Mouse (Mus musculus): ENCODE results near the gene Gpt2. TPM values are rescaled to one million over a fixed set of nuclear protein-coding genes. Genes with fewer than 3 reads are reported as not detected.

The Gpt2 gene
- total RNA-seq, 2 experiments from 2014 or later, result 51.8 to 58.5 TPM

DNA sequence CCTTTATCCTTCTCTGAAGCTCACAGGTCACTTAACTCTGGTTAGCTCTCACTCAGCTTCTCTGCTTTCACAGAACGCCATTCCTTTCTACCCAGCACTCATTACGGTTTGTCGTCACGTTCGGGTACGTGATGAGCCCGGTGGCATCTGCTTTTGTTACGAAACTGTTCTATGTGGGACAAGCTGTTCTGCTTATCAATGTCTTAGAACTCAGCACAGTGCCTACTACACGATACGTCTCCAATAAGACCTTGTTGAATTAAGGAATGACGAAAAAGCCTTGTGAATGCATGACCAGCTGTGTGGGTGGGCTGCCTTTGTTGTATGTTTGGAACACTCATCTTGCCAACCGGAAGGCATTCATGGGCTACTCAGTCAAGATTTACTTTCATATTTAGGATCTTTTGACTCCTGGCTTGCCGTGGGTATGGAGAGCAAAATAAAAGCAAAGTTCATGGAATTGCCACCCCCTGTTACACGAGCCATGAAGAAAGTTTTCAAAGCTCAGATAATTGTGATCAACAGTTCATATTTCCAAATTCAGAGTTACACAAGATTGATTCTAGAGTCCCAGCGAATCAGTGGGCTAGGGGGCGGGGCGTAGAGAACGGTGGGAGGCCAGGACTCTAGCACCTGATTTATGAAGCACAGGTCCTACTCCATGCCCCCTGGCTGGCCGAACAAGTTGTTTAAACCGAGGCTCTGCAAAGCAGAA, 4.3 kb upstream of the Gpt2 start:
- DNase-seq, result no peak

DNA sequence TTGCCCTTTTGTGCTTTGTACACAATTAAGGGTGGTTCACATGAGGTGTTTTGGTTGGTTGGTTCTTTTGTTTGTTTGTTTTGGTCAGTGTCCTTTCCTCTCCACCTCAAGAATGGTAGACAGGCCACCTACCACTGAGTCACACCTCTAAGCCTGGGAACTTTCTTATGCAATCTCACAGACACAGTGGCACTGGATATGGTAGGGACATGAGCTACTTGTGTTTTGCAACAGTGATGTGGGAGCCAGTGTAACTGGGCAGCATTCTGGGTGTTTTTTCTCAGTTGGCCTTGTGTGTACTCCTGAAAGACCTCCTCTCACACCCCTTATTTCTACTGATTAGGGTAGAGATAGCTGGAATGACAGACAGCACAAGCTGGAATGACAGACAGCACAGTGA, 3.7 kb upstream of the Gpt2 start:
- DNase-seq, result no peak

DNA sequence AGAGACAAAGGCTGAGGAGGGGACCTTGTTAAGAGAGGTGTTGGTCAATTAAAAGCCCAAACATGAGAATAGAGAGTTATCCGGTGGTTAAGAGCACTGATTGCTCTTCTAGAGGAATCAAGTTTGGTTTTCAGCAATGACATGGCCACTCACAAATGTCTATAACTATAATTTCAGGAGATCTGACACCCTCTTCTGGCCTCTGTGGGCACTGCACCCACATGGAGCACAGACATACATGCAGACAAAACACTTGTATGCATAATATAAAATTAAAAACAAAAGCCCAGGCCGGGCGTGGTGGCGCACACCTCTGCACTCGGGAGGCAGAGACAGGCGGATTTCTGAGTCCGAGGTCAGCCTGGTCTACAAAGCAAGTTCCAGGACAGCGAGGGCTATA, 2.8 kb upstream of the Gpt2 start:
- no peak for DNase-seq

DNA sequence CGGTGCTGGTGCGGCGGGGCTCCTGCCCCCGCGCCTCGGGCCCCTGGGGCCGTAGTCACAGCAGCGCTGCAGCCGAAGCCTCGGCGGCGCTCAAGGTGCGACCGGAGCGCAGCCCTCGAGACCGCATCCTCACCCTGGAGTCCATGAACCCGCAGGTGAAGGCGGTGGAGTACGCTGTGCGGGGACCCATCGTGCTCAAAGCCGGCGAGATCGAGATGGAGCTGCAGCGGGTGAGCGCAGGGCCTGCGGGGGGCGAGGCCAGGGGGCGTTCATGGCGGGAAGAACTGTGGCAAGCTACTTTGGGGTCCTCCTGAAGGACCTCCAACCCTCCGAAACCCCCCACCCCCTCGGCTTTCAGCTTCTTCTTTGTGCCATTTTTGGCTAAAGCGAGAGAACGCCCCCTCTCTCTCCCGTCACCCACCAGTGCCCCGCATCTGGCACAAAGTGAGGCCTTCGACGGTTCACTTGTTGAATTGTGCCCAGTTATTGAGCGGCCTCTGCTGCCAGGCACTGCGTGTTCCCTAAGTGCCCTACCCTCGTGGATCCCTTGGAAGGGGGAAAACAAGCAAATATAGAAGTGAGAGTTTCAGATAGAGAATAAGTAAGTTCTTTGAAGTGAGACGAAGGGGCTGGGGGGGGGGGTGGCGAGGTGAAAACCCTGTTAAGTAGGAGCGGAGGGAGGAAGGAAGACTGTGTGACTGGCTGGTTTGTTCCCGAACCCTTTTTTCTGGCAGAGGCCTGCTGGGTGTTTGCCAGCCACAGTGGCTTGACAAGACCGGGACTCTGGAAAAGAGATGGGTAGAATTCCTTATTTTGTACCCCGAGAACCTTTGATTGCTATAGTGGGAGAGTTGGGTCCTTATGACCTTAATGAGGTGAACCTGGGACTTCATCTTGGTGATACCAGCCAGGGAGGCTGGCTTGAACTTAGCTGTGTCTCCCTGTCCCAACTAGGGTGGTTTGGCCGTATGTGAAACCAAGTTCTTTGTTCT, 860 bp downstream of the Gpt2 start:
- no peak for DNase-seq

DNA sequence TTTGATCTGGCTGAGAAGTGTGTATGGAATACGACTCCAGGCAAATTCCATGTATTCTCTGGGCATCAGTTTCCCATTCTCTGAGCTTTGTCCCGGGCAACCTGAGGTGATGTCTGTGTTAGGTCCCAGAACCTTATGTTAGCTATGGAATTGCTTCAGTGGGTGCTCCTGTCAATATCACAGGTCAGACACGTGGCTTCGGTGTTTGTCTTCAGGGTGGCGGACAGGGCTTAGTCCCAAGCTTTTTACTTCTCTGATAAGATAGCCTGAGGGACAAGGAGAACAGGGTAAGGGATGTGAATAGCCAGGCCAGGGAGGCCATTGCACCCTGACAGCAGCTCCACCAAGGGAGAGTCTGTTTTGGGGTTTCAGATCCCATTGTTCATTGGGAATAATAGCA, 3.7 kb downstream of the Gpt2 start:
- DNase-seq, result no peak

DNA sequence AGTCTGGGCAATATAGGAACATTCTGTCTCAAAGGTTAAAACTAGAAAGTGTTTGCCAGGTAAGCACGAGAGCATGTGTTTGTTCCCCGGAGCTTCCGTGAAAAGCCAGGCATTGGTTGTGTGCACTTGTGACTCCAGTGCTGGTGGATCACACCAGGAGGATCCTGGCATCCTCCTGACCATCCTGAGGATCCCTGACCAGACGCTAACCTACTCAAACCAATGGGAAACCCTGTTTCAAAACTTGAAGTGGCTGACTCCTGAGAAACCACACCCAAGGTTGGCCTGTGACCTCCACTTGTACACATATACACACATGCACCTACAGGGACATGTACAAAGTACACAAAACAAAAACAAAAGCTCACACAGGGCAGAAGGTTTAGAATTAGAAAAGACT, 4.4 kb downstream of the Gpt2 start:
- no peak for DNase-seq

DNA sequence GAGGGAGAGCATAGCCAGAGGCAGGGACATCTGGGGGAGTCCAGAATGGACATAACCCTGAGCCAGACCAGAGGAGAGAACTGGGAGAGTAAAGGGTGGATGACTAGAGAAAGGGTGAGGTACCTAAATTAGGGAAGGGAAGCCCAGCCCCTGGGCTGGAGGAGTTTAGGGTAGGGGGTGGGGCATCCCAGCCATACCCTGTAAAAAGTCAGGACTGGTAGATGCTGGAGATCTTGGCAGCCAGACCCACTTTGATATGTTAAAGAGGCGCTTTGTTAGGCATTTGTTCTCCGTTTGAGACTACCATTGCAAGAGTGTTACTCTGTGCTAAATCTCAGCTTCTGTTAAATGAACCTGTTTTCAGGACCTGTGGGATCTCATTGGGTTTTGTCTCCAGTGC, 6.2 kb downstream of the Gpt2 start:
- no peak for DNase-seq

DNA sequence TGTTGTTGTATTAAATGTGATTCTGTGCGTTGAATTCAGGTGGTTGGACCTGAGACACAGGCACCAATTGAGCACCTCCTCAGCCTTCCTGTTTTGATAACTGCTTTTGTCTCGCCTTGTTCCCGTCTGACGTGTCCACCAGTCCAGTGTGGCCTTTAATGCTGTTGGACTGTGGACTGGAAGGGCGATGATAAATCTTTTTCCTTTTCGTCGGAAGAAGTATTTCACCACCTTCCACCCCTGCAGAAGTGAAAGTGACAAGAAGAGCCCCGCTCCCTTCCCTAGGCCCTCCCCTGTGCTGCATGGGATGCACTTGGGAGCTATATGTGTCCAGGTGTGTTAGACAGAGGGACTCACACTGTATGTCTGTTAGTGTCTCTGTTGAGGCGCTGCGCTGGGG, 8.1 kb downstream of the Gpt2 start:
- DNase-seq, result no peak

DNA sequence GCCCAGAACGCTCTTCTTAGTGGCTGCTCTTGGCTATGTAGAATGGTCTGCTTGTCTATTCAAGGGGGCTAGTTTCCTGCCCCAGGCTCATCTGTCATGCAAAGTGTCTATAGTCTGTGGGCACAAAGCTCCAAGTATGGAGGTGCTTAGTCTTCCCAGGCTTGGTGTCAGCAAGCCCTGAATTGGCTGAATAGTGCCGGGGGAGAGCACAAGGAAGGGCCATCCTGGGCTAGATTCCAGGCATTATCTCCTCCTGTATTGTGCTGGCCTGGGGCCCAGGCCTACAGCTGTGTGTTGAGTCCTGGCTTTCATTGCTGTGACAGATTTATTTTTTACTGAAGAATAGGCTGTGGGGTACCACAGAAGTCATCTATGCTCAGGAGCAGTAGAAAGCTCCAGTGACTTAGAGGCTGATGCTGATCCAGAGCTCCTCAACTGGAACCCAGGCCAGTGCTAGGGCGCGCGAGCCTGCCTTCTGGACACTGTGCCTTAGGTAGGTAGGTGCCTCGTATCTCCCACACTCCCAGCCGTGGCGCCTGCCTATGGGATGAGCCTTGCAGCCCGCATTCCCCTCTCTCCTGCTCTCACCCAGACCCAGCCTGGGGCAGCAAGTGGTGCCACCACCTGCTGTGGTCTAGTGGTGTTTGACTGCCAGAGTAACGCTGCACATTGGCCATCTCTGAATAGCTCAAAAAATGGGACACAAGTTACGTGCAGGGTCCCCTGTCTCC, 8.7 kb downstream of the Gpt2 start:
- peak; percentile 38 for DNase-seq

DNA sequence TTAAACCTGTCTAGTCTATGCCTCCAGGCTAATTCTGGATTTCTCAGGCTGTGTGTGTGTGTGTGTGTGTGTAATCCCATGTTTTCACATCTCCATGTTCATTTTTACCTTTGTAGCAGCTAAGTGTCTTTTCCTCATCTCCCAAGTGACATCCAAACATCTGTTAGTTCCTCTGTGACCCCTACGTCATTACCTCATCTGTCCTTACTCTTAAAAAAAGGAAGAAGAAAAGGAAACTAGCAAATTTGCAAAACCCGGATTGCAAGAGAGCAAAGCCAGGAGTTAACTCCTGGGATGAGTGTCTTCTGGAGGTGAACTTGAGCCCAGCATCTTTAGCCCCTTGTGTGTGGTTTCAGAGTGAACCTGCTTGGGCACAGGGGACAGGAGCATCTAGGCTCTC, 10.0 kb downstream of the Gpt2 start:
- DNase-seq, result no peak

DNA sequence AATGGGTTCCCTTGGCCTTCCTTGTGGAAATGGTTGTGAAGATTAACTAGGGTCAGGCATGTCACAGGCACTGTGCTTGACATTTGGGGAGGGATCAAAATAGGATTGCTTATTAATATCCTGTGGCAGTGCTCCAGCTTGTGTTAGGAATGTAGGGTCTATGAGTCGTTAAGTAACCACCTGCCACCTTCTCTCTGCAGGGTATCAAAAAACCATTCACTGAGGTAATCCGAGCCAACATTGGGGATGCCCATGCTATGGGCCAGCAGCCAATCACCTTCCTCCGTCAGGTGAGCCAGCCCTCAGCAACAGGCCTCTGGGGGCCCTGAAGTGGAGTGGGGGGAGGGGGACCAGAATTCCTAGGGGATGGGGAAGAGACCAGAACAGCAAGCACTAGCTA, 10.7 kb downstream of the Gpt2 start:
- DNase-seq, result no peak

DNA sequence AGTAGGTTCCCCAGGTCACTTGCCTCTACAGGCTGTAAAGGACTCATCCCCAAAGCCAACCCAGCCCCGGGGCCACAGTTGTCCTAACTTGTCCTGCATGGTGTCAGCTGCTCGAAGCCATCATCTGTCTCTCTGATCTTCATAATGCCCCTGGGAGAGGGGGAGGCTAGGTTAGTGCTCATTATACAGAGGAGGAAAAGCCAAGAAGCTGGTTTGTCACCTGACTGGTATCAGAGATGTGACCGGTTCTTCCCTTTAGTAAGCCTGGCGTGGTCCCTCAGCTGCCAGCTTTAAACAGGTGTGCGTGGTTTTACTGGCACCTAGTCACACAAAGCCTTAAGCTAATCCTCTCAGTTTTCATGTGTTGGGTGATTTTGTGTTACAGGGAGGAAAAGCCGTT, 12.3 kb downstream of the Gpt2 start:
- no peak for DNase-seq

DNA sequence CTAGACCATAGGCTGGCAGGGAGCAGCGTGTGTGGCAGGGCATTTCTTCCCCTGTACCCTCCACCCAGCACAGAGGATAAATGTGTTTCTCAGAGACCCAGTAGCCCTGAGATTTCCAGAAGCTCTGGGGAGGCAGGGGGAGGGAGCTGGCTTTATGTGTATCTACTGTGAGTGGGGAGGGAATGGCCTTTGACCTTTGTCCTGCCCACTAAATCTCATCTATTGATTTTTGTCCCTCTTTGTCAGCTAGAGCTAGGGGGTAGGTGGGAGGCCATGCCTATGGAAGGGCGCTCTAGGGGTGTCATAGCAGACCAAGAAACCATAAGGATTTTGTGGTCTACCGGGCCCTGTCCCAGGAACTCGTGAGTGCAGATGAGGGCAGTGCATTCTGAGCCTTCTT, 14.2 kb downstream of the Gpt2 start:
- DNase-seq, result no peak

DNA sequence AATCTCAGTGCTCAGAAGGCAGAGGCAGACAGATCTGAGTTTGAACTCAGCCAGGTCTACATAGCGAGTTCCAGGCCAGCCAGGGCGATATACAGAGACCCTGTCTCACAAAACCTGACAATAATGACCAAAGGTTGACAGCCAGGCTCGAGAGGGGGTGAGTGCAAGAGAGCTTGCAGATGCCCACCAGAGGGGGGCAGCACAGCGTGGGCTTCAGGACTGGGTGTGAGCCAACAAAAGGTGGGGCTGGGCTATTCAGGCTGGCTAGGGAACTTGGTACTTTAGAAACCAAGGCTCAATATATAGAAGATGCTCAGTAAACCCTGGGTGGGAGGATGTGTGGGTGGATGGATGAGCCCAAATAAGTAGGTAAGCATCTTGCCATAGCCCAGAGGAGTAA, 16.3 kb downstream of the Gpt2 start:
- DNase-seq, result no peak

DNA sequence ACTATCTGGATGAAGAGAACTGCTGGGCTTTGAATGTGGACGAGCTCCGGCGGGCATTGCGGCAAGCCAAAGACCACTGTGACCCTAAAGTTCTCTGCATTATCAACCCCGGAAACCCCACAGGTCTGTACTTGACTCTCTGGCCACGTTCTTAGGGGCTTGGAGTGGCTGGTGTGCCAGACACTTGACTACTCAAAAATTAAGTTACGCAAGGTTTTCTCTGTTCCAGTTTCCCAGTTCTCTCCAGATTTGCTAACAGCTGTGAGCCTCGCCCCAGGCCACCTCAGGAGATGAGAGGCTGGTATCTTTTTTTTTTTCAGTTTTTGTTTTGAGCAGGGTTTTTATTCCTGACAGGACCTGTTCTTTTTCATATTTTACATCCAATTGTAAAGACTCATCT, 19.9 kb downstream of the Gpt2 start:
- DNase-seq, result no peak

DNA sequence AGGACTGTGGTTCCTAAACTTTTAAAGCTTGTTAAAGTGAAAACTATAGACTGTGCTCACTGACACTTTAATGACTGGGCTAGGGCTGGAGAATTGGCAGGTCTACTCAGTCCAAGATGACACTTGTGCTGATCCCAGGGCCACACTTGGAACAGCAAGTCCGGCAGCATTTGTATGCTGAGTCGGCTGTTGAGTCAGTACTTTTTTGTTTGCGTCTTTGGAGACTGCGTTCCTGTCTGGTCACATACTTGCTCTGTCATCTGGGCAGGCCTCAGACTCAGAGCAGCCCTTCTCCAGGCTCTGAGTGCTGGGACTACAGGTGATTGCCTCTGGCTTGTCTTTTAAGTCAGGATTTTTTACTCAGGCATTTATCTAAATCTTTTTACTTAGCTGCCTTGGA, 20.9 kb downstream of the Gpt2 start:
- DNase-seq, result no peak

DNA sequence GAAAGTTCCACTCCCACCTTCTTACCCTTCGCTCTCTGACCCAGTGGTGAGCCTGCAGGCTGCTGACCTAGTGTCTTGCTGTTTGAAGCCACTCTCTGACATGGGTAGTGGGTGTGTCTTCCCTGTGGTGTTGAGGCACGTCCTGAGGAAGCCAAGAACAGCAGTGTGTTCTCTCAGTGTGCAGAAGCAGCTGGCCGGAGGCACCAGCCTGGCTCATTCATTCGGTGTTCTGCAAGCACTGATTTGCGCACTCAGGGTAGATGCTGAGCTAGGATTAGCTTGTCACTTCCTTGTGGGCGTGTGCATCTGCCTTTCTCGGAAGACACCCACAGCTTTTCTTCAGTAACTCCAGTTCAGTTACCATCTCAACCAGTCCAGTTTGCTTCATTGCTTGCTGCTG, 23.0 kb downstream of the Gpt2 start:
- DNase-seq, result no peak

DNA sequence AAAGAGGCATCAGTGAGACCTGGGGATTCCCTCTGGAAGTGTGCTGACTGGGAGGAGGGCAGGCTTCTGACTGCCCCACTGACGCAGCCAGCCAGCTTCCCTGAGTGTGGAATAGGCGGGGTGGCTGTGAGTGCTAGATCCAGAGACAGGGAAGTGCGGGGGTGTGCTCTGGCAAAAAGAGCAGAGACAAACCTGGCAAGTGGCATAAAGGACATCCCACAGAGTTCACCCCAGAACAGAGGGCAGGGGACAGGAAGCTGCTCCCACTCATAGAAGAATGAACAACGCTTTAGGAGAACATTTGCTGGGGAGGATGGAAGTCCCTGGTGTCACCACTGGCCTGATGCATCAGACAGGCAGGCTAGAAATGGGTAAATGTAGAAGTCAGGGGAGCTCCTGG, 25.0 kb downstream of the Gpt2 start:
- DNase-seq, result no peak

DNA sequence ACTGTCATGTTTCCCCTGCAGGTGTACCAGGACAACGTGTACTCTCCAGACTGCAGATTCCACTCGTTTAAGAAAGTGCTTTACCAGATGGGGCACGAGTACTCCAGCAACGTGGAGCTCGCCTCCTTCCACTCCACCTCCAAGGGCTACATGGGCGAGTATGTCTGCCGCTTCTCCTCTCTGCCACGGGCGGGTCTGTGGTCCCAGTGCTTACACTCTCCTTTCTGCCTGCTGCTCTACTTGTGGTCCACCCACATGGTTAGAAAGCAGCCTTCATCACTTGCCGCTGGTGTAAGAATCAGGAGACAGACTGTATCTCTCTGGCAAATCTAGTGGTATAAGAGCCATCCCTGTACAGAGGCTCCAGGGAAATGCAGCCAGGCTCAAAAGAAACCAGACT, 25.6 kb downstream of the Gpt2 start:
- no peak for DNase-seq

DNA sequence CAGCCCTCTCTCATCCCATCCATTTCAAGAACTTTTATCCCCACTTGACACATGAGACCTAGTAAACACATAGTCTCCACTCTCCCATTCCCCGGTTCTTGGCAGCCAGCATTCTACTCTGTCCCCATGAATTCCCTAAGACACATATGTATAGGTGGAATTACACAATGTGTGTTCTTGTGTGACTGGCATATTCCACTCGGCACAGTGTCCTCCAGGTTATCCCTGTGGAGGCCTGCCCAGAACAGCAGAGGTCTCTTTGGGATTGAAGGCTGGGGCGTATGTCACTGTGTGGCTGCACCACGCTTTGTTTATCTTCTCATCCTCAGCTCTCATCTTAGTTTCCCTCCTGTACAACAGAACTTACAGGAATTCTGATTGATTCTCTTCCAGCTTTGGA, 28.2 kb downstream of the Gpt2 start:
- no peak for DNase-seq

DNA sequence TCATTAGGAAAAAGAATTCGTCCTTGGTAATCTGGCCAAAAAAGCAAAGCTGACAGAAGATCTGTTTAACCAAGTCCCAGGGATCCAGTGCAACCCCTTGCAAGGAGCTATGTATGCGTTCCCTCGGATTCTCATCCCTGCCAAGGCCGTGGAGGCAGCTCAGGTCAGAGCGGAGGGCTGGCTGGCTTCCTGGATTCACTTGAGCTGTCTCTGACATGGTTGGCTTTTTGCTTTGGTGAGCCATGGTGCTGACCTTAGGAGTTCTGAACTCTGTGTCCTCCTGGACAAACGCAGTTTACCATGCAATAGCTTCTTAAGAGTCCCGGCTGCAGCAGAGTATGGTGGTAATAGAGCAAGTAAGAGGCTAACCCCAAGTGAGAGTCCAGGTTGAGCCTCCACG, 29.0 kb downstream of the Gpt2 start:
- peak; percentile 40 for DNase-seq

DNA sequence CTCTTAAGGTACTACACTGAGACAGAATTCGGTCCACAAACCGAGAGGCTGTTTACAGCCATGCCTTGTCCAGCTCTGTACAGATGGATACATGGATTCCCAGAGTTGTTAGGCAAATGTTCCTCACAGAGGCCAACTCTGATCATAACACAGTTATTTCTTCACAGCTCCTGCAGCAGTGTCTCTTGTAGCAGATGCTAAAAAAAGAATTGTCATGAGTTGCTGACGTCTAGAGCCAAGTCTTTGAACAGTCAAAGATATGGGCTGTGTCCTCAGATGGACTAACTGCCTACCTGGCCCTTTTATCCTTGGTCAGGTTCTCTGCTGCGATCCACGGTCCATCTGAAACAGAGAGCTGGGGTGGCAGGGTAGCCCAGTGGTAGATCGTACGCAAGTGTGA, 31.7 kb downstream of the Gpt2 start:
- no peak for DNase-seq

DNA sequence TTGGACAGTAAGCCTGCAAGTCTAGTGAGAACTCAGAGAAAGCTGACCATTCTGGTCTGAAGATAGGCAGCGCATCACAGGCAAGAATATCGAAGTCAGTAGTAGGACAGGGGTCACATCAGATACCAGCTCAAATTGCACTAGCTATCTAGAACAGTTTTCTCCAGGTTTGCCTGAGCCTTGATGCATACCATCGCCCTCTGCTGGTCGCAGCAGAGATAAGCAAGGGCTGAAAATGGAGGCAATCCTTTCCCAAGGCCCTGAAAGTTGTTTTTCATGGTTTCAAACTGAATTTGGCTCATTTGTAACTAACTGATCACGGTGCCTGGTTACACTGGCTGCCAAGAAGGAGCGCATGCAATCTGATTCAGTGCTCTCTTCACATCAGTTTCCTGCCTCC, 33.7 kb downstream of the Gpt2 start:
- peak; percentile 70 for DNase-seq

Measured in gastrocnemius, postnatal 10 days (tissue).